Mouse (Mus musculus) heart, embryonic 11.5 days (tissue): ENCODE measurements around the gene 4931429L15Rik. TPM values are rescaled to one million over a fixed set of nuclear protein-coding genes. Genes with fewer than 3 reads are reported as not detected.
A peak's percentile ranks its signal among the peaks of the same experiment; 100 is the strongest.

Source experiments
- ATAC-seq: fragments of 200-750 bp; cut with Nextera tagmentation; replicated peaks from 2 replicates; pipeline ENCODE4 v1.8.0; 2017; ENCODE audit warnings: moderate library complexity; ENCODE audit not compliant: insufficient number of reproducible peaks, low FRiP score, low TSS enrichment
- H3K27ac ChIP-seq: fragments of 300-500 bp; sonication (generic); 2 replicates; pipeline ENCODE4 v1.5.1; 2014; ENCODE audit warnings: mild to moderate bottlenecking, low read depth, low read length
- H3K27me3 ChIP-seq: fragments of 300-500 bp; sonication (generic); 2 replicates; pipeline ENCODE4 v1.6.1; 2014; ENCODE audit warnings: mild to moderate bottlenecking, low read length, mixed read lengths; ENCODE audit not compliant: control insufficient read depth, insufficient read depth
- H3K36me3 ChIP-seq: fragments of 300-500 bp; sonication (generic); 2 replicates; pipeline ENCODE4 v1.6.1; 2014; ENCODE audit warnings: mild to moderate bottlenecking, low read length, moderate library complexity, mixed read lengths; ENCODE audit not compliant: control insufficient read depth, insufficient read depth
- H3K4me1 ChIP-seq: fragments of 300-500 bp; sonication (generic); 2 replicates; pipeline ENCODE4 v1.6.1; 2014; ENCODE audit warnings: low read length; ENCODE audit not compliant: control insufficient read depth, insufficient read depth
- H3K4me2 ChIP-seq: fragments of 300-500 bp; sonication (generic); 2 replicates; pipeline ENCODE4 v1.6.1; 2014; ENCODE audit warnings: mild to moderate bottlenecking, moderate library complexity
- H3K4me3 ChIP-seq: fragments of 300-500 bp; sonication (generic); 2 replicates; pipeline ENCODE4 v1.5.1; 2014; ENCODE audit warnings: low read depth, low read length
- H3K9ac ChIP-seq: fragments of 300-500 bp; sonication (generic); 2 replicates; pipeline ENCODE4 v1.6.1; 2014; ENCODE audit warnings: mild to moderate bottlenecking, low read depth, low read length, moderate library complexity
- H3K9me3 ChIP-seq: fragments of 300-500 bp; sonication (generic); replicated peaks from 2 replicates; pipeline ENCODE4 v1.6.1; 2016; ENCODE audit warnings: low read length; ENCODE audit not compliant: control insufficient read depth
- WGBS: fragments of 180-500 bp; shearing (Covaris S2); extraction: QIAGEN DNeasy Blood & Tissue Kit; methylation state at CpG from one replicate; pipeline ENCODE4 v1.1.7; 2014; ENCODE audit not compliant: insufficient replicate concordance; 5-methylcytosine and 5-hydroxymethylcytosine counted together
- polyA plus RNA-seq: library from polyadenylated mRNA; unstranded; fragments of >200 nt; fragmentation: Nextera tagmentation; extraction: Ambion mirVana; gene quantifications from 2 replicates; pipeline ENCODE4 v1.2.1, GENCODE M21; 2014

Gene 4931429L15Rik
- polyA plus RNA-seq, 1 experiment from 2014 or later, result not detected

GRCm38 (mm10) chr9:46274494-46274893 lies 45.3 kb downstream of the 4931429L15Rik start:
- H3K27ac ChIP-seq, result no peak overlapping the region
- ATAC-seq, result no peak
- H3K4me1 ChIP-seq, result peaks cover 9% of the 10 kb centered on the region
- H3K9ac ChIP-seq, result no peak overlapping the region
- WGBS, result 70% methylated on average over 9 of the region's 9 CpGs
- H3K9me3 ChIP-seq, result no peaks in the 10 kb centered on the region
- H3K36me3 ChIP-seq, result peaks cover 15% of the 10 kb centered on the region
- H3K4me2 ChIP-seq, result no peak overlapping the region
- H3K27me3 ChIP-seq, result peaks cover 14% of the 10 kb centered on the region
- H3K4me3 ChIP-seq, result no peak overlapping the region

GRCm38 (mm10) chr9:46272677-46273454 lies 46.9 kb downstream of the 4931429L15Rik start, which contains the start of gene Zpr1:
TSS of gene Zpr1 (plus strand) at chr9:46273064.
- H3K36me3 ChIP-seq, result peaks cover 12% of the 10 kb centered on the region
- peaks cover 28% of the 10 kb centered on the region for H3K27me3 ChIP-seq
- 4% methylated on average over 45 of the region's 45 CpGs for WGBS
- peak within 1 kb of the TSS; percentile 77 for H3K9ac ChIP-seq
- ATAC-seq, result peak; percentile 82
- H3K4me2 ChIP-seq, result peak within 1 kb of the TSS; percentile 92
- H3K4me3 ChIP-seq, result peak within 1 kb of the TSS; percentile 95
- H3K9me3 ChIP-seq, result no peaks in the 10 kb centered on the region
- peaks cover 9% of the 10 kb centered on the region for H3K4me1 ChIP-seq
- H3K27ac ChIP-seq, result peak within 1 kb of the TSS; percentile 60

- H3K4me3 ChIP-seq, result no peak overlapping the region
- H3K9me3 ChIP-seq, result no peaks in the 10 kb centered on the region
- no peak overlapping the region for H3K9ac ChIP-seq
- H3K27ac ChIP-seq, result no peak overlapping the region
- peaks cover 30% of the 10 kb centered on the region for H3K27me3 ChIP-seq
- ATAC-seq, result no peak
- H3K4me2 ChIP-seq, result peak overlapping the region; percentile 92
- peaks cover 9% of the 10 kb centered on the region for H3K4me1 ChIP-seq
- WGBS, result 61% methylated on average over 9 of the region's 9 CpGs
- peaks cover 10% of the 10 kb centered on the region for H3K36me3 ChIP-seq
Observed at GRCm38 (mm10) chr9:46272070-46272469, 47.7 kb downstream of the 4931429L15Rik start.

- Histone ChIP-seq H3K9me3 (no peaks in the 10 kb centered on the region), H3K4me2 (no peak overlapping the region), H3K27me3 (peaks cover 30% of the 10 kb centered on the region), H3K4me3 (no peak overlapping the region), H3K9ac (no peak overlapping the region), H3K36me3 (peaks cover 5% of the 10 kb centered on the region; the same call in 1 of the 2 replicates), H3K4me1 (peaks cover 9% of the 10 kb centered on the region), H3K27ac (no peak overlapping the region)
- 88% methylated on average over 4 of the region's 4 CpGs for WGBS
- ATAC-seq, result no peak
Observed at GRCm38 (mm10) chr9:46270782-46271181, 49.0 kb downstream of the 4931429L15Rik start.

GRCm38 (mm10) chr9:46269125-46269524 lies 50.7 kb downstream of the 4931429L15Rik start:
- H3K27me3 ChIP-seq, result peaks cover 30% of the 10 kb centered on the region
- ATAC-seq, result no peak

GRCm38 (mm10) chr9:46268343-46268873 lies 51.4 kb downstream of the 4931429L15Rik start, which contains the start of gene Apoa5:
TSS of gene Apoa5 (plus strand) at chr9:46268633.
- Histone ChIP-seq H3K9ac (no peak within 1 kb of the TSS), H3K4me2 (no peak within 1 kb of the TSS), H3K27me3 (peaks cover 30% of the 10 kb centered on the region), H3K36me3 (no peaks in the 10 kb centered on the region), H3K4me1 (no peaks in the 10 kb centered on the region; the same call in 1 of the 2 replicates), H3K9me3 (no peaks in the 10 kb centered on the region), H3K4me3 (no peak within 1 kb of the TSS), H3K27ac (no peak within 1 kb of the TSS)
- ATAC-seq, result no peak
- WGBS, result 50% methylated on average over 7 of the region's 7 CpGs

More at GRCm38 (mm10) chr9:46269125-46269524, 50.7 kb downstream of the 4931429L15Rik start:
- Histone ChIP-seq H3K4me1 (peaks cover 7% of the 10 kb centered on the region), H3K4me2 (no peak overlapping the region), H3K4me3 (no peak overlapping the region), H3K9me3 (no peaks in the 10 kb centered on the region), H3K27ac (no peak overlapping the region), H3K36me3 (no peaks in the 10 kb centered on the region), H3K9ac (no peak overlapping the region)
- WGBS, result 77% methylated on average over 5 of the region's 5 CpGs

GRCm38 (mm10) chr9:46261131-46261530 lies 58.7 kb downstream of the 4931429L15Rik start:
- no peak overlapping the region for H3K27ac ChIP-seq
- H3K4me3 ChIP-seq, result no peak overlapping the region
- H3K36me3 ChIP-seq, result no peaks in the 10 kb centered on the region
- no peaks in the 10 kb centered on the region for H3K27me3 ChIP-seq
- H3K4me1 ChIP-seq, result no peaks in the 10 kb centered on the region
- H3K4me2 ChIP-seq, result no peak overlapping the region
- 81% methylated on average over 7 of the region's 7 CpGs for WGBS
- ATAC-seq, result no peak
- no peak overlapping the region for H3K9ac ChIP-seq
- H3K9me3 ChIP-seq, result no peaks in the 10 kb centered on the region

- 78% methylated on average over 6 of the region's 6 CpGs for WGBS
- Histone ChIP-seq H3K27me3 (no peaks in the 10 kb centered on the region), H3K9me3 (no peaks in the 10 kb centered on the region), H3K36me3 (no peaks in the 10 kb centered on the region), H3K4me2 (no peak overlapping the region), H3K9ac (no peak overlapping the region), H3K4me1 (no peaks in the 10 kb centered on the region), H3K27ac (no peak overlapping the region), H3K4me3 (no peak overlapping the region)
- no peak for ATAC-seq
Observed at GRCm38 (mm10) chr9:46259111-46259510, 60.7 kb downstream of the 4931429L15Rik start.
